Mouse (Mus musculus) kidney, postnatal 36 days (tissue): Measurements from ENCODE around the gene Chmp6.

Source experiments
- DNase-seq, 2 experiments: peaks; one replicate each; pipeline ENCODE4 v3.0.0; 2021 to 2022; ENCODE audit warnings: mixed read lengths in 2 of 2

Chmp6 gene

DNA sequence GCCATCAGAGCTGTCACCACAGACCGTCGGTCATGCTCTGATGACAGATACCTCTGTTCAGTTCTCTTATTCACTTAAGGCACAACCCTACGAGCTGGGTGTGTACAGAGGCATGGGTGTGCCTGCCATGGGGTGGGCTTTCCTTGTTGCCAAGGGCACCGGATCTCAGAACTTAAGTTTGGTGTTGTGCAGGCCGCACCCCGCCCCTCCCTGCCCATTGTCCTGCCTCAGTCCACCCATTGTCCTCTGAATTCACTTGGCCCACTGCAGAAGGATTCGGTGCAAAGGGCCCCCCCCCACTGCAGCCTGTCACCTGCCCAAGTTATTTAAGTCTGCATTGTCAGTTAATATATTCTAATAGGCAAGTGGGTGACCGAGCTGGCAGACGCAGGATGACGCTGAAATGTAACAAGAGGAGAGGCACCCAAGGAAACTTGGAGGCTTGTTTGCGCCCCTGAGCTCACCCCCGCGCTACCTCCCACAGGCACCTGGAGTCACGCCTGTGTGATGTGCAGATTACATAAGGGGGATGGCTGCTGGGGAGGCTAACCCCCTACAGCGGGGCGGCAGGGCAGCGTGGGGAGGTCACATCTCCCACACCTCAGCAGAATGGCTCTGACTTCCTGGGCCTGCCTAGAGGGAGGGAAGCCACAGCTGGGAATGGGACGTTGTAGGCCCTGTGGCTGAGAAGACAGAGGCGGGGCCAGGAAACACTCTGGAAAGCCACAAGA lies 24.7 kb downstream of the Chmp6 start:
- DNase-seq = peak; percentile 74 to 80

GRCm38 (mm10) chr11:119939073-119939710 lies 26.0 kb downstream of the Chmp6 start:
- DNase-seq = peak; percentile 68 to 81

DNA sequence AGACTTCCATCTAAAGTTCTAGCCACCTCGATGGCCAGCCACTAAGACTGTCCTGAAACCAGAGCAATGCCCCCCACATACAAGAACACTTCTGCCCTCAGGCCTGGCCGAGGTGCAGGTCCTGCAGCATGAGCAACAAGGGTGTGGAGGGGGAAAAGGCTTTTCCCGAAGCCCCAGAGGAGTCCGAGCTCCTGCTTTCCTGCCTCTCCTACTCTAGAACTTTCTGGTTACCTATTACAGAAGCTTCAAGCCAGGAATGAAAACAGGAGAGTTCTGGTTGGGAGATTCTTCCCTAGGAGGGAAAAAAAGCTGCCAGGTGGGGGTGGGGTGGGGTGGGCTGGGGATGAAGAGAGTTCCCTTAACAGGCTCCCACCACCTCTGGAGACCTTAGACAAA lies 26.5 kb downstream of the Chmp6 start:
- DNase-seq = no peak

- DNase-seq = no peak
These were observed 26.9 kb downstream of the Chmp6 start for GRCm38 (mm10) chr11:119940142-119940541.

DNA sequence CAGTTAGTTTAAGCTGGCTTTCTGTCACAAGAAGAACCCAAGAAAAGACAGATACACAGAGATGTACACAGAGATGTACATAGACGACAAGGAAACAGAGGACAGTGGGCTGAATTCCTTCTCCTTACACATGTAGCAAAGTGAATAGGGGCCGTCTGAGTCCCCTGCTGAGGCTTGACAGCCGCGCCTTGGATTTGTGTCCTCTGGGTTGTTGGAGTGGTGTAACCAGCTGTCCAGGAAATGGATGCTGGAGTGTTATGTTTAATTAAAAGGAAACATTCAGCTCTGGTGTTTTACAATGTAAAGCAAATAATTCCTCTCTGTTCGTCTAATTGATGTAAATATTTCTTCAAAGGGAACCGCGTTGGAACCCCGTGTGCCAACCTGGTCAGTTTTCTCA lies 28.6 kb downstream of the Chmp6 start:
- no peak for DNase-seq

DNA sequence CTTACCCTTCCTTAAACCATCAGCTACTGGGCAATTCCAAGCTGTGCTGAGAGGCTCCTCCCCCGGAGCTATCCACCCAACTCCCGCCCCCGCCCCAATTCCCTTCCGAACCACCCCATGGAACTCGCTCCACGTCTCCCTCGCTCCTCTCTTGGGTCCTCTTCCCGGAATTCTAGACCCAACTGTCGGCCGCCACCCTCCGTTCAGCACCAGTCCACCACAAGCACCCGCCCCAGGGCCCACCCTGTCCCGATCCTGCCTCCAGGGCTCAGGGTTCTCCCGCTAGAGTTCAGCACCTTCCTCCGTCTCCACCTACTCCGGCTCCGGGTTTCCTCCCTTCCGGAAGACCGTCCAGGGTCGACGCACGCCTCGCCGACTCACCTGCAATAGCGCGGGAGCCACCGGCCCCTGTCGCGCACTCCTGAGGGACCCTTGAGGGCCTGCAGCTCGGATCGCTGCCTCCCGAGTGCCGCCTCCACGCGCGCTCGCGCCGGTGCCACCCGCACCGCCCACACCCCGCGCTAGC lies 29.0 kb downstream of the Chmp6 start:
- DNase-seq = peak in 1 of 2 experiments; percentile 77

GRCm38 (mm10) chr11:119942727-119943427 lies 29.6 kb downstream of the Chmp6 start, which contains the start of gene Baiap2:
TSS of gene Baiap2 (plus strand) at chr11:119942763.
- peak; percentile 99 for DNase-seq

GRCm38 (mm10) chr11:119943428-119943988 lies 30.3 kb downstream of the Chmp6 start:
- DNase-seq = no peak

- DNase-seq = peak in 1 of 2 experiments; percentile 75
These were observed 32.1 kb downstream of the Chmp6 start for GRCm38 (mm10) chr11:119945343-119945742.

DNA sequence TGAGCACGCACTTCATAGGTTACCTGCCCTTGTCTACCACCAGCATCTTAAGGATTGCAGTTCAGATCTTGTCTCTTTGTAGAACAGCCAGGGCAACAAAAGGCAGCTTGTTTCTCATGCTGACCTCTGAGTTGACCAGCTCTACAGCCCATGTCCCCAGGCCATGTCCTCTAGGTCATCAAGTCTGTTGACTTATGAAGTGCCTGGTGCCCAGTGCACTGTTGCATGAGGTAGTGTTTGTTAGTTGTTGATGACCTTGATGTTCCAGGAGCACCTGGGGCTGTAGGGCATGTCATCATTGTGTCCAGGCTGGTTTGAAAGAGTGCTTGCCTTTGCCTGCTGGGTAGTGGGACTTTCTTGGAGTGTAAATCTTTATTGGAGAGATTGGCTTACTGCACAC lies 34.2 kb downstream of the Chmp6 start:
- DNase-seq = no peak

GRCm38 (mm10) chr11:119947897-119948296 lies 34.7 kb downstream of the Chmp6 start:
- no peak for DNase-seq

GRCm38 (mm10) chr11:119948305-119948704 lies 35.1 kb downstream of the Chmp6 start:
- no peak for DNase-seq

DNA sequence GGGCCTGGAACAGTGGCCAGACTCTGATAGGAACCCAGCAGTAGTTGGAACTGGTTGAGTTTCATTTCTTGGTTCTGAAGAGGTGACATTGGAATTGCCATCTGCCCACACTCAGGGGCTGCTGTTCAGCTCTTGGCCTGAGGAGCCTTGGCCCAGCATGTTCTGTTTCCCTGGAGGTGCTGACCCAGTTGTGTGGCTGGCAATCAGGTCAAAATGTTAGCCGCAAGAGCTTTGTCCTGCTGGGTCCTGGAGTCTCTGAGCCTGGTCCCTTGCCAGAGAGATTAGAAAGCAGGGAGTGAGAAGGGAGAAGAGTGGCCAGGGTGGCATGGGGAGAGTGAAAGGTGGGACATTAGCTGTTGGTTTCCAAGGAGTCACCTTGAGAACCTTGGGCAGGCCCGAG lies 35.6 kb downstream of the Chmp6 start:
- no peak for DNase-seq

DNA sequence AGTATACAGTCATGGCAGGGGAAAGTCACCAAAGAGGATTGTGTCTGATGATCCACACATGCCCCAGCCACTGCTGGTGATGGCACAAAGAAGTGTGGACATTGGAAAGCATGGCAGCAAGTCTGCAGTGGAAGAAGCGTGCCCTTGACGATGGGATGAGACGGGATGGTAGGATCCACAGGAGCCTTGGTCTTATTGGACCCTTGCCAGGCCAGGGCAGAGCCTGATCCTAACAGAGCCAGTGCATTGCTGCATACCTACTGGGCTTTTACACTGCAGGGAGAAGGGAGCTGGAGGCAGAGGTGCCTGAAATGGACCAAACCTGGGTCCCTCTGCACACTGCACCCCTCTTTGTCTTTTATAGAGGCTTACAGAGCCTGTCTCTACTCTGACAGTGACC lies 37.3 kb downstream of the Chmp6 start:
- no peak for DNase-seq

DNA sequence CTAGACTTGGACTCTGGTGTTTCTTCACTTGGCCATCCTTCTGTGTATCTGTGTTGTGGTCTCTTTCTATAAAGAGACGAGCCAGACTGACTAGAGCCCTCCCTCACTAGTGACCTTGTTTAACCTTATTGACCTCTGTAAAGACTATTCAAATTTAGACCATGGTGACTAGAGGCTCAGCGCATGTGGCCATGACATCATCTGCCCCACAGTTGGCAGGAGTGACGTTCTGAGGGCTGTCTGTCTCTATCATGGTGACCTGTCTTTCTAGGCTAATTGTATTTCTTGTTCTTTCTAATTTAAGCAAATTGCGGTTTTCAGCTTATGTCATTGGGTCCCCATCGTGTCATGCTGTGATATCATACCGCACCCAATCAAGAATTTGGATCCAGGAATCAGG lies 38.1 kb downstream of the Chmp6 start:
- no peak for DNase-seq

GRCm38 (mm10) chr11:119952429-119953224 lies 39.4 kb downstream of the Chmp6 start:
- peak; percentile 79 to 88 for DNase-seq

DNA sequence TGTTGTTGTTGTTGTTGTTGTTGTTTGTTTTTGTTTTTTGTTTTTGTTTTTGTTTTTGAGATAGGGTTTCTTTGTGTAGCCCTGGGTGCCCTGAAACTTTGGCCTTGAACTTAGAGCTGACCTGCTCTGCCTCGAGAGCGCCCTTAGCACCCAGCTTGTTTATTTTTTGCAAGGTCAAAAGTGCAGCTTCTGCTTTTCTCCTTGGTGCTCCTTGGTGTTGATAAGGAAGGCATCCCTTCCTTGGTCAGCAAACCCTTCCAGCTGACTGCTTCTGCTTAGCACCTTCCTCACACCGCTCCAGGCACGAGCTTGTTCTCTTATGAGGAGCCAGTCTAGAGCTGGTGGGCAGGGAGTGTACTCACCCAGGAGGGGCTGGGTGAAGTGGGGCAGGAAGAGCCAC lies 41.0 kb downstream of the Chmp6 start:
- DNase-seq = no peak

- DNase-seq = no peak
These were observed 41.6 kb downstream of the Chmp6 start for GRCm38 (mm10) chr11:119954749-119955337.

DNA sequence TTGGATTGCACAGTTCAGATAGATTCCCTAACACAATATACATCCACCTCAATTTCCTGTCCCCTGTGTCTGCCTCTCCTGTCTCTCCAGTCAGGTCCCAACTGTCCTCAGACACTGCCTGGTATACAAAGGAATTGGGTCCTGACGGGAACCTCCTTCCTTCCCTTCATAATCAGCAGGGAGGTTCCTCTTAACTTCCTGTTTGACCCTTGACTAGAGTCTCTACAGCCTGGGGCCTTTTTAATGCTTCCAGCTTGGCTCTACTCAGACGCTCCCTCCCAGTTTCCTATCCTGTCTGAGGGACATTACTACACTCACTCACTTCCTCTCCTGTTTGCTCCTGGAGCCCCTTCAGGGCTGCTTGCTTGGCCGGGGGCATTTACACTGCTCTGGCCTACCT lies 42.2 kb downstream of the Chmp6 start:
- DNase-seq = no peak

GRCm38 (mm10) chr11:119956590-119956989 lies 43.3 kb downstream of the Chmp6 start:
- no peak for DNase-seq

DNA sequence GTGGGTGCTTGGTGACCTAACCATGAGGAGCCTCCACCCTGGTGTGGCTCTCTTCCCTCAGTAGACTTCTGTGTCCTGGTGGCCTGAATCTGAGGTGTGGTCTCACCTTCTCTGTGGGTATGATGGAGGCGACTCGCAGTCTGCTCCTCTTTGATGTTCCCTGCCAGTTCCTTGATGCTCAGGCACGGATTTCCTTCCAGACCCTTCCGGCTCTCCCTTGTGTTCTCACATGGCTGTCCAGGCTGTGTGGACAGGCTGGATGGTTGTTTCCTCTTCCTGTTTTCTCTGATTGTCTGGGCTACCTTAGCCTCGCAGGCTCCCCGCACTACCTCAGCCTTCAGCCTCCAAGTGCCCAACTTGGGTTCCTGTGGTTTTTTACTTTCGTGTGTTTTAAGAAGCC lies 45.6 kb downstream of the Chmp6 start:
- DNase-seq = peak; percentile 39 to 63

DNA sequence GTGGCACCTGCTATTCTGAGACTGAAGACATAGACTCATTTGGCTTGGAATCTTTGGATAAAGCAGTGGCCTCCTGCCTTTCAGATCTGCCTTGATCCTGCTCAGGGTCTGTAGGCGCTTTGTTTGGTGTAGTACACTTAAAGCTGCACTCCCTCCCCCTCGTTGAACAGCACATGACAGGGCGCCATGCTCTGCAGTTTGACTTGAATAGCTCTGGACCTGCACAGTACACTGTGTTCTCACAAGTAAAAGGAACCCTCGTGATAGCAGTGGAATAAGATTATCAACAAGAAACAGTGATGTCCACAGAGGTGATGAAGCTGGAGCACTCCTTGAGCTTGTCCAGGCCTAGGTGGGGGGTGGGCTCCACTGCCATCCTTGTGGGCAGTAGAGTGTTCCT lies 46.5 kb downstream of the Chmp6 start:
- no peak for DNase-seq
